Mouse (Mus musculus): ENCODE data around the gene Btnl2. TPM values are rescaled to one million over a fixed set of nuclear protein-coding genes. Genes with fewer than 3 reads are reported as not detected.

The Btnl2 gene
- total RNA-seq, 2 experiments from 2014 or later: 0.62 to 0.91 TPM

DNA sequence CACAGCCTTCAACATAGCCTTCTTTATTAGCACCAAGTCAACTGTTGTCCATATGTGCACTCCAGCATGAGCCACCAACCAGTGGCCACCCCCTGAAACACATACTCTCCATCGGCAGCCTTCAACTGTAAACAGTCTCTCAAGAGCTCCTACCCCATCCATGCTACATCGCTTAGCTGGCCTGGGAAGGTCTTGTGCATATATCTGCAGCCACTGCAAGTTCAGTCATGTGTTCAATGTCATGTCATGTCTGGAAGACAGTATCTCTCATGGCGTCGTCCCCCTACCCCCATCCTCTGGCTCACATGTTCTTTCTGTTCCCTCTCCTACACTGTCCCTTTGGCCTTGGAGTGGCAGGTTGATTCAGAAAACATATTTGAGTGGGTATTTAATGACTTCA, 9.7 kb upstream of the Btnl2 start:
- intact Hi-C loops (cut with DNase I): loop anchor here (5.0 to 10.0 kb wide), 2 partner anchors 33 to 170 kb away; no protein-coding TSS in a partner anchor
- no peak for DNase-seq (ENCODE audit: low spot score in 2 of 2)

DNA sequence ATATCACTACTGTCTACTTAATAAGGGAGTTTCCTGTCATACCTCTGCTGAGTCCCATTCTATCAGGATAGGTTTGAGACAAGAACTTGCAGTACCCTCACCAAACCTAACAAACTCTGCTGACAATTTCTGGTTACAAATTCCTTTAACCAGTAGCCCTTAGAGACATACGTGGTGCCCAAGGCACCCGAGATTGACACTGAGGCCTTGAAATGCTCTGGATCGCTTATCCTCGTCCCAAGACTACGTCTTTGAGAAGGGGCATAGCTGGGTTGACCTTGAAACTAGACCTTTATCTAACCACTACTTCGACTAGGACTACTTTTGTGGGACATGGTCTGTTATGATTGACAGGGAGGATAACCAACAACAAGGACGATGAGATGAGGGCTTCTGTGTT, 9.1 kb upstream of the Btnl2 start:
- intact Hi-C loops (cut with DNase I): loop anchor here (5.0 to 10.0 kb wide), 2 partner anchors 33 to 171 kb away; no protein-coding TSS in a partner anchor

GRCm38 (mm10) chr17:34346041-34346440, 8.6 kb upstream of the Btnl2 start:
- DNase-seq (ENCODE audit: low spot score in 2 of 2): no peak
- intact Hi-C loops (cut with DNase I): loop anchor here (5.0 to 10.0 kb wide), 2 partner anchors 34 to 171 kb away; no protein-coding TSS in a partner anchor

More for the DNA sequence above, 9.1 kb upstream of the Btnl2 start:
- DNase-seq (ENCODE audit: low spot score in 2 of 2): no peak

DNA sequence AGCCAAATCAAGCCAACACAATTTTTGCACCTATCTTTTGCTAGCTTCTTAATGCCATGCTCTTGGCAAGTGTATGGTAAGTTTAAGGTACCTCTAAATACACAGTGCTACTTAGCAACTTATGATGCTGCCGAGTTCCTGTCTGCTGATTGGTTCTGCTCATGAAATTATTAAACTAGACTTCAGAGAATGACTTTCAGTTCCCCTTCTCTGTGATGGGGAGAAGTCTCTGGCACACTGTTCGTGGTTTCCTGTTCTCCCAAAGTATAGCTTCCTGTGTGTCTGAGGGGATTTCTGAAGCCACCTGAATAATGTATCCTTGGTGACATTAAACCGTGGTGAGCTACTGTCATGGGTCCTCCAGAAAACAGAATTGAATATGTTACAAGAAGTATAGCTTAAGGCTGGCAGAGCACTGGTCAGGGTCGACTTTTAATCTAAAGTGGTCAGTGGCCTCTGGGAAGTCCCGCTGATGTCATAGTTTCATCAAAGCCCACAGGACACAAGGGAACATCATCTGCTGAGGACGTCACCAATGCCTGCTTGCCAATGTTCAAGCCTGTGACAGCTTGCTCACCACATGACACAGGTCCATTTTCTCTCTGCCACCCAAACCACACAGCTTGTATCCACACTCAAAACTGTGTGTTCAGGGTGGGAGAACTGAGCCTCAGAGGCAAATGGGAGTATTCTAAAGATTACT, 6.9 kb upstream of the Btnl2 start:
- peak; percentile 77 to 85 for DNase-seq (ENCODE audit: low spot score in 2 of 2)
- intact Hi-C loops (cut with DNase I): loop anchor here (2.0 to 10.0 kb wide), 3 partner anchors 35 to 173 kb away; no protein-coding TSS in a partner anchor

DNA sequence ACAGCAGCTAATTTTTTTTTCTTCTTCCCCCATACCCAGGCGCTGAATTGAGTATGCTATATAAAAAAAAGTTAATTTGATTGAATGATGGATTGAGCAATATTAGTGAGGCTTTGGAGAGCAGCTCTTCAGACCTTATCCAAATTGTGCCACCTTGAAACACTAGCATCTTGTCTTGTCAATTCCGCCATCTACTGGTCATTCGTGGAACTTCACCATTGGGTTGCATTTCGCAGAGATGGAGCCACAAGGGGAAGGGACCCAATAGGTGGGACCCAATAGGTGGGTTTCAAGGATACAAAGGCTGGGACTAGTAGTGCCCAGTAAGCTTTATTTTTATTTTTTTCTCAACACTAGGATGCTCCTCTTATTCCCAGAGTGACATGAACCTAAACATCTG, 5.2 kb upstream of the Btnl2 start:
- DNase-seq (ENCODE audit: low spot score in 2 of 2): peak; percentile 84 to 88

DNA sequence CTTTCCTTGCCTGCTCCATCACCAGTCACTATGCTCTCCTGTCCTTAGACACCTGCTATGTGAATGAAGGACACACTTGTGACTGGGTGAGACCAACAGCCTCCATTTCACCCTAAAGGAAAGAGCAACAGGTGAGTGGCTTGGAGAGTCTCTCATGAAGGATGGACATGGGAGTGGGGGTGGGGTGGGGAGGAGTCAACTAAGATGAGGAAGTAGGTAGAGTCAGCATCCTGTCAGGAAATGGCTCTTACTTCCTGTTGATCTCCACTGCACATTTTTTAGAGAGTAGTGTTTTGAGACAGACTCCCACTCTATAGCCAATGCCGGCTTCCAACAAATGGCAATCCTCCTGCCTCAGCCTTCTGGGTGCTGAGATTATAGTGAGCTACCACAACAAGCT, 318 bp downstream of the Btnl2 start:
- no peak for DNase-seq (ENCODE audit: low spot score in 2 of 2)
- intact Hi-C loops (cut with DNase I): no loop called here

More for the DNA sequence above, 5.2 kb upstream of the Btnl2 start:
- intact Hi-C loops (cut with DNase I): loop anchor here (2.0 to 10.0 kb wide), 3 partner anchors 37 to 175 kb away; no protein-coding TSS in a partner anchor

- DNase-seq (ENCODE audit: low spot score in 2 of 2): no peak
- intact Hi-C loops (cut with DNase I): no loop called here
Observed at GRCm38 (mm10) chr17:34362954-34363546, 8.4 kb downstream of the Btnl2 start.

GRCm38 (mm10) chr17:34363676-34364310, 9.2 kb downstream of the Btnl2 start:
- intact Hi-C loops (cut with DNase I): no loop called here
- DNase-seq (ENCODE audit: low spot score in 2 of 2): no peak

DNA sequence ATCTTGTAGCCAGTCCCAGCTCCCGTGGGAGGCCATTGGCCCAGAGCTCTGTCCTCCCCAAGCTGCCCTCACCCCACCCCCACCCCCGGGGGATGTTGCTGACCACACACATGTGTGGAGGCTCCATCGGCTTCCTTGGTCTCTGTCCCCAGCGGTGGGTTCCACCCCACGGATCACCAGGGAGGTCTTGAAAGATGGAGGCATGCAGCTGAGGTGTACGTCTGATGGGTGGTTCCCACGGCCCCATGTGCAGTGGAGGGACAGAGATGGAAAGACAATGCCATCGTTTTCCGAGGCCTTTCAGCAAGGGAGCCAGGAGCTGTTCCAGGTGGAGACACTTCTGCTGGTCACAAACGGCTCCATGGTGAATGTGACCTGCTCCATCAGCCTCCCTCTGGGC, 10.4 kb downstream of the Btnl2 start:
- intact Hi-C loops (cut with DNase I): no loop called here

GRCm38 (mm10) chr17:34370563-34370962, 15.9 kb downstream of the Btnl2 start:
- intact Hi-C loops (cut with DNase I): no loop called here
- DNase-seq (ENCODE audit: low spot score in 2 of 2): no peak

More for the DNA sequence above, 10.4 kb downstream of the Btnl2 start:
- DNase-seq (ENCODE audit: low spot score in 2 of 2): no peak

GRCm38 (mm10) chr17:34373055-34373709, 18.6 kb downstream of the Btnl2 start:
- DNase-seq (ENCODE audit: low spot score in 2 of 2): no peak
- intact Hi-C loops (cut with DNase I): no loop called here

DNA sequence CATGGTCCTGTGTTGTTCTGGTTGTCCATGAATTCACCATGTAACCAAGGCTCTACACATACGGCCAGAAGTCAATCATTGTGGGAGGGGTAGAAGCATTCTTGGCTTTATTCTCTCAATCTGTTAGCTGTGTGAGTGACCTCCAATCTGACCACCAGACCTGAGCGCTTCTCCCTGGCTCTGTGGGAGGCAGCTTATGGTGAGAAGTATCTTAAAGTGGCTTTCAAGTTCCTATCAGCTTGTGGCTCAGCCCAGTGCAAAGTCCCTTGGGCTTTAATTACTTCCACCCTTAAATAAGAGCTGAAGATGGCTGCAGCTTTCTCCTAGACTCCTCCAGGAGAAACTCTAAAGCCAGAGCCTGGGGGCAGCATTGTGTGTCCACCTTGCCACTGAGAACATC, 22.2 kb downstream of the Btnl2 start, which contains the start of gene Btnl1:
Btnl1 (plus strand) TSS at position 286 of the 400 bp plus-strand sequence.
- intact Hi-C loops (cut with DNase I): no loop called here
- DNase-seq (ENCODE audit: low spot score in 2 of 2): no peak

GRCm38 (mm10) chr17:34377450-34378209, 23.0 kb downstream of the Btnl2 start:
- intact Hi-C loops (cut with DNase I): no loop called here

DNA sequence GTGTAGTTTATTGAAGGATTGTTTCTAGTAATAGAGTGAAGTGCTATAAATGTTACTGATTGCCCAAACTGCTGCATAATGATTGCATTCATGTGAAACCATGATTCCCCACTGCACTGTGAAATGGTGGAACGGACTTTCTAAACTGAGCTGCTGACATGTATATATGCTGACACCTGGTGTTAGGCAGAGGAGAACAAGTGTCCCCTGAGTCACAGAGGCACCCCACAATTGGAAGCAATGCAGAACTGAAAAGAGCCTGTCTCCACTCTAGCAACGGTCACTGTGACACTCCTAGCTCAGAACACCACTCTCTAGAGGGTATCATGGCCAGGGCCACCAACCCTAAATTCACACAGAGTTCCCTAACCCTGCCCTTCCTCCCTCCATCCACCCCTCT, 24.1 kb downstream of the Btnl2 start:
- DNase-seq (ENCODE audit: low spot score in 2 of 2): no peak
- intact Hi-C loops (cut with DNase I): no loop called here

More at GRCm38 (mm10) chr17:34377450-34378209, 23.0 kb downstream of the Btnl2 start:
- no peak for DNase-seq (ENCODE audit: low spot score in 2 of 2)

DNA sequence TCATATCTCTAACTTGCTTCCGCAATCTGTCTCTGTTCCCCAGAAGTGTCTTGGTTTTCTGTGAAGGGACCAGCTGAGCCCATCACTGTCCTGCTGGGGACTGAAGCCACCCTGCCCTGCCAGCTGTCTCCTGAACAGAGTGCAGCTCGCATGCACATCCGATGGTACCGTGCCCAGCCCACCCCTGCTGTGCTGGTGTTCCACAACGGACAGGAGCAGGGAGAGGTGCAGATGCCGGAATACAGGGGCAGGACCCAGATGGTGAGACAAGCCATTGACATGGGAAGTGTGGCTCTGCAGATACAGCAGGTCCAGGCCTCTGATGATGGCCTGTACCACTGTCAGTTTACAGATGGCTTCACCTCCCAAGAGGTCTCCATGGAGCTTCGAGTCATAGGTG, 24.8 kb downstream of the Btnl2 start:
- intact Hi-C loops (cut with DNase I): no loop called here
- DNase-seq (ENCODE audit: low spot score in 2 of 2): no peak

GRCm38 (mm10) chr17:34381876-34382275, 27.3 kb downstream of the Btnl2 start:
- no peak for DNase-seq (ENCODE audit: low spot score in 2 of 2)
- intact Hi-C loops (cut with DNase I): no loop called here

DNA sequence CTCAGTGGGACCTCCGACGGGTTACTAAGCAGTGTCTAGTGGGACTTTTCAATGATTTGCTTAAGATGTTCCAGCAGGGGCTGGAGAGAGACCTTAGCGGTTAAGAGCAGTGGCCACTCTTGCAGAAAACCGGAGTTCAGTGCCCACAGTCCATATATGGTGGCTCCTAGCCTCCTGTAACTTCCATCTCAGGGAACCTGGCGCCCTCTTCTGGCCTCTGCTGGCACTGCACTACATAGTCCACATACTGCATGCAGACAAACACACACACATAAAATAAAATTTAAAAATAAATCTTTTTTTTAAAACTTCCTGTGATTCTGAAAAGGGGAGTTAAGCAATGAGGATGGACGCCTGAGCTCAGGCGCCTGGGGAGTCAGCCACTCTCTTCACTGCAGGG, 28.6 kb downstream of the Btnl2 start:
- DNase-seq (ENCODE audit: low spot score in 2 of 2): no peak
- intact Hi-C loops (cut with DNase I): no loop called here

- peak in 1 of 2 experiments; percentile 12 for DNase-seq (ENCODE audit: low spot score in 2 of 2)
- intact Hi-C loops (cut with DNase I): no loop called here
Observed at GRCm38 (mm10) chr17:34384699-34385098, 30.1 kb downstream of the Btnl2 start.

- no peak for DNase-seq (ENCODE audit: low spot score in 2 of 2)
Observed at GRCm38 (mm10) chr17:34386656-34387055, 32.0 kb downstream of the Btnl2 start.

More at GRCm38 (mm10) chr17:34386656-34387055, 32.0 kb downstream of the Btnl2 start:
- intact Hi-C loops (cut with DNase I): no loop called here

Measured in left cerebral cortex, postnatal 14 days (tissue).